Mouse (Mus musculus) cerebellum, postnatal 10 days (tissue): Measurements from ENCODE around the gene Ermap.

Source experiments
- DNase-seq, 2 experiments: peaks; one replicate each; pipeline ENCODE4 v3.0.0; 2021; ENCODE audit warnings: mixed read lengths in 2 of 2

Gene Ermap

DNA sequence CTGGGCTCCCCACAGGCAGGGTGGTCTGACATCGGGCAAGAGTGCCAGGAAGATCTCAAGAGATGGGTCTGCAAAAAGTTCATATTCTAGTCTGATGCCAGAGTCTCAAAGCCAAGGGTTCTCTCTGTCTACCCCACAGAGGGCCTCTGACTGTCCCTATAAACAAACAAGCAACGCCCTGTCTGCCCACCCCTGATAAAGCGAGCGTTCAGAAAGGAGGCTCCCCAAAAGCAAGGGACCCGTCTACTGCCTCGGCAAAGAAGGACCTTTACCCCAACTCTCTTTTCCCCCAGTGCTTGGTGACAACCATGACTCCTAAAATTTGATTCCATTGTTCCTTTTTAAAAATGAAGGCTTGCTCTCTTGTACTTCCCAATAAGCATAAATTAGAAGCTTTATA lies at the start of gene Ermap:
Gene Ermap (minus strand): TSS at position 148 of the 400 bp plus-strand sequence.
- DNase-seq, result no peak

- DNase-seq, result peak; percentile 50 to 73
Observed at GRCm38 (mm10) chr4:119239181-119239682, 49.4 kb upstream of the Ermap start.

DNA sequence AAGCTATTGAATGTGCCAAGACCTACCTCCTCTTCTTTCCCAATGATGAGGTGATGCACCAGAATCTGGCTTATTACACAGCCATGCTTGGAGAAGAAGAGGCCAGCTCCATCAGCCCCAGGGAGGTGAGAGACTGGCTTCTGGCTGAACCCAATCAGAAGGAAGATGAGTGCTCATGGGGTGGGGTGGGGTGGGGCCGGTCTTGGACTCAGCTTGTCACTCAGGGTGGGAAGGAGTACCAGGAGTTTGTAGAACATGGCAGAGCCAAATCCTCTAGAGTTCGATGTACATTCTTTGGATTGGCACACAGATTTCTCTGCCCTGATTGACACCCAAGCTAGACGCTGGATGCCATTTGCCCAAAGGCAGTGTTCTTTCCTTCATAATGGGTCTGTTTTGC lies 48.9 kb upstream of the Ermap start:
- no peak for DNase-seq

DNA sequence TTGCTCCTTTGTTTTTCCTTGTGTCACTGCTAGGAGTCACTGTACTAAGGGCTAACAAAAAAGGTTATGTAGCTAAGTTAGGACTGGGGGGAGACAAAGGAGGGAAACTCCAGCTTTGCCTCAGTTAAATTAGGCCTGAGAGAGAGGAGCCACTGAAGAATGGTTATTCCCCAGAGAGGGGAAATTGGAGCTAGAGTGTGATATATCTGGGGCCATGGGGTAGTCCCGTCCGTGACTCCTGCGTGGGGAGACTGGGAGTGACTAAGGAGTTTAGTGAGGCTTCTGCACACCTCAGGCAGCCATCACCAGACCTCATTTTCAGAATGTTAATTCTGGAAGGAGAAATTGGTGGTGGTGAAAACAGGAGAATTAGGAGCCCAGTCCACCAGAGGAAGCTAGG lies 44.5 kb upstream of the Ermap start:
- DNase-seq, result no peak

- DNase-seq, result peak; percentile 62 to 66
Observed at GRCm38 (mm10) chr4:119233256-119233901, 43.6 kb upstream of the Ermap start.

DNA sequence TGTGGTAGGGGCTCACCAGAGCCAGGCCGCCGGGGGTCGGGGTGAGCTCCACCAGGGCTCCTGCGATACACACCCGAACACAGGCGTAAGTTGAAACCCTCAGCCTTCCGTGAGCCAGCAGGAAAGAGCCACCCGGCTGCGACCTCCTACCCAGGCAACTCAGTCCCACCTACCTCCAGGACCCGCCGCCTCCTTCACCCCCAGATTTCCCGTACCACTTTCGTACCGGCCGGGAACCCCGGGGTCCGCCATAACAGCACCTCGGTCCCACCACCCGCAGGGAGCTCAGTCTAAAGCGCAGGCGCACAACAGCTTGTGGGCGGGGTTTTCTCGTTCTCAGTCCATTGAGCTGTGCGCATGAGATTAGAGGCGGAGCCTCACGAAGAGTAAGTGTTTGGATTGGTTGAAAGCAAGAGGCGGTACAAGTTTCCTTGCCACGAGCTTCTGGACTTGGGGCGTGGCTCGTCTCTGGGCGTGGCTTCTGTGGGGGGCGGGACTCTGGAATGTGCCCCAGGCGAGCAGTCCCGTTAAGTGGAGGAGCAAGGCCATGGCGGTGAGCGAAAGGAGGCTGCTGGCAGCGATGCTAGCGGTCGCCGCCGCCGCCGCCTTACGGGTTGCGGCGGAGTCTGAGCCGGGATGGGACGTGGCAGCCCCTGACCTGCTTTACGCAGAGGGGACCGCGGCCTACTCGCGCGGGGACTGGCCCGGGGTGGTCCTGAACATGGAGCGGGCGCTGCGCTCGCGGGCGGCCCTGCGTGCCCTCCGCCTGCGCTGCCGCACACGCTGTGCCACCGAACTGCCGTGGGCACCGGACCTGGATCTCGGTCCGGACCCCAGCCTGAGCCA lies 42.8 kb upstream of the Ermap start, which contains the start of the genes AU022252 and P3h1:
Gene AU022252 (minus strand): TSS at position 303 of the 846 bp plus-strand sequence.
Gene P3h1 (plus strand): TSS at position 506 of the 846 bp plus-strand sequence.
- DNase-seq, result peak; percentile 99

- DNase-seq, result no peak
Observed at GRCm38 (mm10) chr4:119226751-119227150, 36.9 kb upstream of the Ermap start.

DNA sequence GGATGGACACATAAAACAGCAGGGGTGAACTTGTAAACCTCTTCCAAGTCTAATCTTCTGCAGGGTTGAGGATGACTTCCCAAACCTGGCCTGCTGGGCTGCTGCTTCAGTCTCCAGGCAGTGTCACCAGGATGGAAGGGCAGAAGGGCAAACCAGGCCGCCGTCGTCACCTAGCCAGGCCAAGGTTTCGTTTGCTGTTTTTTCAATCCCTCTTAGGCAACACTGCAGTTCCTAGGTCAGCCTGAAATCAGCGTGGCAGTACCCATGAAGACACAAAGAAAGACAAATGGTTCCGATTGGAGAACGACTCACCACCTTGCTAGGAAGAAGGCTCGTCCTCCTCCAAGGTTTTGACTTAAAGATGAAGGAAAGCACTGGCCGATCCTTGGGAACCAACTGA lies 35.9 kb upstream of the Ermap start:
- no peak for DNase-seq

DNA sequence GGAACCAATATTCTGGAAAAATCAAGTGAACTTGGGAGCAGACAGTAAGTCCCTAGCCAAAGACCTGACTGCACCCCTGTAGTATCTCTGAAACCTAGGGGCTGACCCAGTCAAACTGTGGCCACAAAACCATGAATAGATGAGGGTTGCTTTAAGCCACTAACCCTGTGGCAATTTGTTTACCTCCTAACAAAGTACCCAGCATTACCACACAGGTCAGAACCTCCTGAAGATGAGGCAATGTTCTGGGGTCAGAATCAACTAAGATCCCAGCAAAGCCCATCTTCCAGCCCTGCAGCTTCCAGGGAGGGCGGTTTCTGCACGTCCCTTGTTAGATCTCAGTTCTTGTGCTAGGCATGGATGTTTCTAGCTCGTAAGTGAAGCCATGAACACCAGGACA lies 34.7 kb upstream of the Ermap start:
- no peak for DNase-seq

- DNase-seq, result peak; percentile 39 to 49
Observed at GRCm38 (mm10) chr4:119223696-119224095, 33.9 kb upstream of the Ermap start.

- DNase-seq, result no peak
Observed at GRCm38 (mm10) chr4:119218169-119218568, 28.4 kb upstream of the Ermap start, which contains the start of gene Tmem269. TSS of gene Tmem269 (minus strand) at chr4:119218217.

GRCm38 (mm10) chr4:119216667-119217066 lies 26.9 kb upstream of the Ermap start:
- no peak for DNase-seq

- DNase-seq, result peak; percentile 72 to 74
Observed at GRCm38 (mm10) chr4:119204672-119205071, 14.9 kb upstream of the Ermap start.

DNA sequence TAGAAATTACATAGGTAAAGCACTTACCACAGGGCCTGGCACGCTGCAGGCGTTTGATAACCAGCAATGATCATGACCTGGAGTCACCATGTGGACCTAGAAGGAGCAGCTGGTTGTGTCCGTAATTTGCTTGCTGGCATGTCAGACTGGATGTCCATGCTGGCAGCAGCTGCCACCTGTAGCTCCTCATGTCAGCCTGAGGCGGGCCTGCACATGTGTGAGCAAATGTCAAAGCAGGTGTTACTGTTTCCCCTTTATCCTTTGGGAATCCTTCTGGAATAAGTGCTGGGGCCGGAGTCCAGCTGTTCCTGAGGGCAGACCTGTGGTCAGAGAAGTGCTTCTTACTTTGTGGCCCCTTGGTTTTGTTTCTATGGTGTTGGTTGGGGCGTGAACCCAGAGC lies 8.3 kb upstream of the Ermap start:
- DNase-seq, result peak; percentile 26 to 31

- no peak for DNase-seq
Observed at GRCm38 (mm10) chr4:119195582-119196320, 5.9 kb upstream of the Ermap start.

GRCm38 (mm10) chr4:119194909-119195581 lies 5.2 kb upstream of the Ermap start, which contains the start of gene Svbp:
TSS of gene Svbp (plus strand) at chr4:119195306.
- peak; percentile 96 to 97 for DNase-seq

- no peak for DNase-seq
Observed at GRCm38 (mm10) chr4:119192757-119193156, 2.9 kb upstream of the Ermap start.

DNA sequence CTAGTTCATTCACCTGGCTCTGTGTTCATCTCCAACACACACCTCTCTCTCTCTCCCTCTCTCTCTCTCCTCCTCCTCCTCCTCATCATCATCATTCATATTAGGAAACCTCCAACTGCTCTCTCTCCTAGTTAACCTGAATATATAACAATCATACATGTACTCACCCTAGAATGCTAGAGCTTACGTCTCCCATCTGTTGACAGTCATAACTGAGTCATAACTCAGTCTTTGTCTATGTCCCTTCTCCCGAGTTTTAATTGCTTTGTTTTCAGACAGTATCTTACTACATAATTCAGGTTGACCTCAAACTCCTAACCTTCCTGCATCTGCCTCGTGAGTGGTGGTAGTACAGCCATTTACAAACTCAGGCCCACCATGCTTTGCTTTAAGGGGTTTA lies 1.5 kb upstream of the Ermap start:
- DNase-seq, result no peak

DNA sequence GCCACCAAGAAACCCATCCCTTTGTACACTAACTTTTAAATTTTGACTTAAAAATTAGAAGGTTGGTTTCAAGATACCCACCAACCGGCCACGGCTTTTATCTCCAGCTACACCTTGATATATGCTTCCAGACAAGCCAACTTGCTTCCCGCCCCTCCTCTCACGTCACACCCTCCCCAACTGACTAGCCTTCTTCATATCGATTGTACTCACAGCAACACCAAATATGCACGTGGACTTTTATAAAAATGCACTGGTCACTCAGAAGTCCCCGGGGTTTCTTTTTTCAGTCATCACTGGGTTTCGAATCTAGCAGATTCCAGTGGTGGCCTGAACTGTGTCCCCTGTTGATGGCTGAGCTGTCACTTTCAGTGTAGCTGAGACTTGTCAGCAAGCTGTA lies 807 bp upstream of the Ermap start:
- DNase-seq, result no peak

- no peak for DNase-seq
Observed at GRCm38 (mm10) chr4:119189392-119189791, 419 bp downstream of the Ermap start.

GRCm38 (mm10) chr4:119188060-119188785 lies 1.6 kb downstream of the Ermap start:
- no peak for DNase-seq

DNA sequence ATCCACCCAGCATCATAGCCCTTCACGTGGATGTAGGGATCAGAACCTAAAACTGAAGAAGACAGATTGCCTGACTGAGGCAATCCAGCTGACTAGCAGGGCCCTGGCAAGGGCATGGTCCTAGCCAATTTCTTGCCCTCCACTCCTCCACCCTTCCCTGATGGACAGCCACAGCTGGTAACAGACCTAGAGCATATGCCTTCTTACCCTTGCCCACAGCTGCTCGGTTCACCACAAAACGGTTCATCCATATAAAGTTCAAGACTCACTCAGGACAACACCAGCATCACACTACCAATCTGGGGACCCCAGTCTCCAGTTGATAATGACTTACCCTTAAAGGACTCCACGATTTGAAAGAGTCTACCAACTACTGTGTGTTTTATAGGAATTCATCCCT lies 4.0 kb downstream of the Ermap start:
- DNase-seq, result no peak
